Mouse (Mus musculus) cerebellum, adult 2 months (tissue): ENCODE measurements around the gene Gm21060.

ENCODE experiments used
- CTCF ChIP-seq: fragments of 200-500 bp; IDR thresholded peaks from 2 replicates; pipeline ENCODE4 v1.5.1; 2011; ENCODE audit warnings: low read depth, mild to moderate bottlenecking, control low read depth, low read length, moderate library complexity, borderline replicate concordance; ENCODE audit not compliant: insufficient read depth
- POLR2A ChIP-seq: fragments of 200-500 bp; IDR thresholded peaks from 2 replicates; pipeline ENCODE4 v1.6.1; 2011; ENCODE audit warnings: low read length, control low read depth, borderline replicate concordance; ENCODE audit not compliant: insufficient read depth

DNA sequence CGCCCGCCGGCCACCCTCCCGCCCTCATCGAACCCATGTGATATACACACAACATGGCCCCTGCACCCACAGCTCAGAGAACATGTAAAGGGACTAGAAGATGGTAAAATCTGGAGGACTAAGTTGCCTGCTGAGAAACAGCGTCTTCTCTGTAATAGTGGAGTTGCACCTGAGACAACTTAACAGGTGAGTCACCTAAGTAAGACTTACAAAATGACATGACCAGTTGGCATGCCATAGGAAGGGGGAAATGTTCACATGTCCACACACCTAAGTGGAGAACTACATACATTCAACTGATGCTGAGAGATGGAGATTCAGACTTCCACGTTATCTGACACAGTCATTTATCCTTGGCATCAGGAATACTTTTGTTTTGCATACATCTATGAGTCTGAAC is 29.7 kb downstream of the Gm21060 start:
- TF ChIP-seq POLR2A, result no peak
- no peak for TF ChIP-seq CTCF
